Mouse (Mus musculus) liver, embryonic 14.5 days (tissue): ENCODE data around the gene St5. TPM values are rescaled to one million over a fixed set of nuclear protein-coding genes. Genes with fewer than 3 reads are reported as not detected.

ENCODE experiments used
- ATAC-seq: fragments of 200-750 bp; cut with Nextera tagmentation; 2 replicates; pipeline ENCODE4 v1.8.0; 2017; ENCODE audit warnings: moderate number of reproducible peaks, mild to moderate bottlenecking, moderate library complexity; ENCODE audit not compliant: insufficient read depth
- DNase-seq, 3 experiments: peaks; one replicate each; pipeline ENCODE4 v3.0.0-alpha.2; 2012 to 2013; ENCODE audit warnings: low read depth in 3 of 3, low spot score in 3 of 3
- H3K27ac ChIP-seq: fragments of 300-500 bp; sonication (generic); 2 replicates; pipeline ENCODE4 v1.5.1; 2014; ENCODE audit warnings: moderate library complexity, mild to moderate bottlenecking, control low read depth, inconsistent platforms
- H3K27me3 ChIP-seq: fragments of 300-500 bp; sonication (generic); 2 replicates; pipeline ENCODE4 v1.6.1; 2014; ENCODE audit warnings: mild to moderate bottlenecking, low read length, moderate library complexity; ENCODE audit not compliant: control insufficient read depth, insufficient read depth
- H3K36me3 ChIP-seq: fragments of 300-500 bp; sonication (generic); replicated peaks from 2 replicates; pipeline ENCODE4 v1.6.1; 2014; ENCODE audit warnings: low read depth; ENCODE audit not compliant: control insufficient read depth, insufficient read depth
- H3K4me1 ChIP-seq, 2 experiments: fragments of 200-500 bp in 1 of 2; fragments of 300-500 bp in 1 of 2; sonication (generic) in 1 of 2; replicated peaks; 2 replicates each; pipeline ENCODE4 v1.6.1; 2012 to 2014; ENCODE audit warnings: antibody characterized with exemption in 1 of 2, inconsistent platforms in 1 of 2, low read length in 1 of 2; ENCODE audit not compliant: control insufficient read depth in 2 of 2, insufficient read depth in 2 of 2
- H3K4me2 ChIP-seq: fragments of 300-500 bp; sonication (generic); 2 replicates; pipeline ENCODE4 v1.6.1; 2014; ENCODE audit warnings: low read depth, mild to moderate bottlenecking, control low read depth, moderate library complexity
- H3K4me3 ChIP-seq, 2 experiments: fragments of 200-500 bp in 1 of 2; fragments of 300-500 bp in 1 of 2; sonication (generic) in 1 of 2; 2 replicates each; pipeline ENCODE4 v1.5.1; 2012 to 2014; ENCODE audit warnings: low read depth in 2 of 2, low read length in 2 of 2, mild to moderate bottlenecking in 2 of 2, control low read depth in 1 of 2, inconsistent platforms in 1 of 2, moderate library complexity in 1 of 2; ENCODE audit not compliant: insufficient read depth in 1 of 2
- H3K9ac ChIP-seq: fragments of 300-500 bp; sonication (generic); replicated peaks from 2 replicates; pipeline ENCODE4 v1.6.1; 2014; ENCODE audit warnings: mild to moderate bottlenecking, control low read depth, moderate library complexity
- H3K9me3 ChIP-seq: fragments of 300-500 bp; sonication (generic); 2 replicates; pipeline ENCODE4 v1.6.1; 2016; ENCODE audit warnings: low read length, mixed read lengths; ENCODE audit not compliant: control insufficient read depth
- CTCF ChIP-seq: IDR thresholded peaks from 2 replicates; pipeline ENCODE4 v1.5.1; 2016; ENCODE audit warnings: antibody characterized with exemption, low read depth, control low read depth
- EP300 ChIP-seq: IDR thresholded peaks from 2 replicates; pipeline ENCODE4 v1.6.1; 2016; ENCODE audit warnings: antibody characterized with exemption, low read depth
- WGBS: fragments of 180-500 bp; shearing (Covaris S2); extraction: QIAGEN DNeasy Blood & Tissue Kit; methylation state at CpG from one replicate; pipeline ENCODE4 v1.1.7; 2014; ENCODE audit not compliant: insufficient replicate concordance; 5-methylcytosine and 5-hydroxymethylcytosine counted together
- polyA plus RNA-seq, 2 experiments: library from polyadenylated mRNA; depleted of rRNA in 1 of 2; stranded (reverse) in 1 of 2; unstranded in 1 of 2; fragments of >200 nt; fragmentation: Nextera tagmentation in 1 of 2; extraction: Ambion mirVana in 1 of 2; gene quantifications; 2 replicates each; pipeline versions ENCODE4 v1.2.1 to v1.2.3; 2012 to 2014

The St5 gene
- polyA plus RNA-seq, 2 experiments = 13.8 to 14.0 TPM

DNA sequence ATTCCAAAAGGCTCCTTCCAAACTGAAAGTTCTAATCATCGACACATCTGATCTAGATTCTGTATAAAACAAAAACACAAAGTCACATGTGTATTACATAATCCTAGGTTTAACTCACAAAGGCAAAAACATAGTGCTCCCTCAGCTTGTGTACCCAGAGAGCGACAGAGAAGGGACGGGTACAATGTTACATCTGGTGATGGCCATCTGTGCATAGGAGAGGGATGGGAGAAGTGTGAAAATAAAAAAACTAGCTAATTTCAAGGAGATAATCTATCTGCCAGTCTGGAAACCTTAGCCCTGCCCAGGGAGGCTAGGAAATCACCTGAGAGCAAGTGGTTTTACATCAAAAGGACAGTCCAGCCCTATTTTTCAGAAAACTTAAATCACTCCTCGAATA lies 40.8 kb downstream of the St5 start:
- no peak overlapping the region for H3K27ac ChIP-seq
- no peaks in the 10 kb centered on the region for H3K9me3 ChIP-seq
- WGBS = 65% methylated on average over 4 of the region's 4 CpGs

DNA sequence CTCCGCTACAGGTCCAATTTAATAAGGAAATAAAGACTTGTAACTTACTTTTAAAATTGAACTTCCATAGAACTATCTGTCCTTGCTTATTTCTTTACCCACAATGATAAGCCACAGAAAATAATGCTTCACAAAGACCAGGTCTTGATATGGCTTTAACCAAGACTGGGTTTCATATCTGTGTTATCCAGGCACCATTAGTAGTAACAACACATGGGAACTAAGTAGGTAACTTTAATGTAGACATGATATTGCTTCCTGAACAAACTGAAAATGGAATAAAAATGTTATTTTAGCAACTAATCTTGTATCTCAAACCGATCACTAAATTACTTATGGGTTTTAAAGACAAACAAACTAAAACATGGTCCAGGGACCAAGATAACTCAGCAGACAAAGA lies 44.1 kb downstream of the St5 start:
- no peak for DNase-seq
- no peak overlapping the region for H3K4me3 ChIP-seq
- H3K36me3 ChIP-seq = no peaks in the 10 kb centered on the region
- H3K4me2 ChIP-seq = no peak overlapping the region
- no peak overlapping the region for H3K9ac ChIP-seq
- 49% methylated on average over 2 of the region's 2 CpGs for whole genome bisulfite sequencing
- TF ChIP-seq EP300 (peak; percentile 35; the same call in 1 of the 2 replicates), CTCF (no peak)
- peaks cover 8 to 15% of the 10 kb centered on the region in 2 experiments for H3K4me1 ChIP-seq
- H3K9me3 ChIP-seq = no peaks in the 10 kb centered on the region
- H3K27me3 ChIP-seq = no peaks in the 10 kb centered on the region
- no peak overlapping the region for H3K27ac ChIP-seq
- peak; percentile 43; the same call in 1 of the 2 replicates for ATAC-seq

More for the DNA sequence above, 40.8 kb downstream of the St5 start:
- Histone ChIP-seq H3K27me3 (no peaks in the 10 kb centered on the region), H3K4me1 (peaks cover 6 to 8% of the 10 kb centered on the region in 2 experiments), H3K36me3 (no peaks in the 10 kb centered on the region), H3K9ac (no peak overlapping the region), H3K4me3 (no peak overlapping the region), H3K4me2 (no peak overlapping the region)
- ATAC-seq = no peak
- no peak for DNase-seq
- TF ChIP-seq EP300 = no peak
- TF ChIP-seq CTCF = no peak

DNA sequence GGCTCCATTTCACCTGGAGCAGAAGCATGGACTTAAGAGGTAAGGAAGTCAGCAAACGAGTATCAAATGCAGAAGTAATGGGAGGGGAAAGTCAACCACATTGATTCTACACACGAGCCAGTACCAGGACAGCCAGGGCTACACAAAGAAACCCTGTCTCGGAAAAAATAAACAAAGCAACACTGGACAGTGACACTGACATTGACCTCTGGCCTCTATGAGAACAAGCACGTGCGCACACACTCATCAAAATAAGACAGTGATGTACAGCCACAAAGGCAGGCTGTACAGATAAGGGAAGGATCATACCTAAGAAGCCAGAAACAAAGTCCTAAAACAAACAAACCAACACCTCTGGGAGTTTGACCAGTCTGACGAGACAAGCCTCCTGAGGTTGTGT lies 45.5 kb downstream of the St5 start:
- TF ChIP-seq CTCF = no peak
- no peak for TF ChIP-seq EP300

DNA sequence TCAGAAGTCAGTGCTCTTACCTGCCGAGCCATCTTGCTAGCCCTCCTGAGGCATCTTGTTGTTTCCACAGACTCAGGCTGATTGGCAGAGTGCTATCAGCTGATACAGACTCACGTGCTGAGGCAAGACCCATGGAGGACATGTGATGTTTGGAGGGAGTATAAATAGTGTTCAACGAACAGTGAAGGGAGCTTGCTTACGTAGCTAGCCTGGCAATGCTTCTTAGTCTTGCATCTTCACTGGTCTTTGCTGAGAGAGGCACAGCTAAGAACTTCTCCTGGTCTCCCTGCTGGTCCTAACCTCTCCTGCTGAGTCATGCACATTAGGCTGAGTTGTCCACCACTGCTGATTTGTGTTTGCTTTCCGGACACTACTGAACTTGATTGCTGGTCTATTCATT lies 48.5 kb downstream of the St5 start:
- H3K4me3 ChIP-seq = no peak overlapping the region
- no peaks in the 10 kb centered on the region for H3K36me3 ChIP-seq
- DNase-seq (no peak), ATAC-seq (peak; percentile 71)
- 50% methylated on average over 5 of the region's 5 CpGs for WGBS
- H3K4me1 ChIP-seq = peaks cover 8 to 15% of the 10 kb centered on the region in 2 experiments
- H3K27me3 ChIP-seq = no peaks in the 10 kb centered on the region
- H3K4me2 ChIP-seq = no peak overlapping the region
- H3K27ac ChIP-seq = no peak overlapping the region
- H3K9ac ChIP-seq = no peak overlapping the region
- no peak for TF ChIP-seq EP300
- no peaks in the 10 kb centered on the region for H3K9me3 ChIP-seq

More for the DNA sequence above, 45.5 kb downstream of the St5 start:
- H3K9me3 ChIP-seq = no peaks in the 10 kb centered on the region
- H3K4me1 ChIP-seq = peaks cover 8 to 15% of the 10 kb centered on the region in 2 experiments
- H3K4me3 ChIP-seq = no peak overlapping the region
- H3K27me3 ChIP-seq = no peaks in the 10 kb centered on the region
- WGBS = 33% methylated on average over 6 of the region's 6 CpGs
- no peak overlapping the region for H3K27ac ChIP-seq
- DNase-seq (no peak), ATAC-seq (no peak)
- no peak overlapping the region for H3K9ac ChIP-seq
- H3K4me2 ChIP-seq = no peak overlapping the region
- H3K36me3 ChIP-seq = no peaks in the 10 kb centered on the region

DNA sequence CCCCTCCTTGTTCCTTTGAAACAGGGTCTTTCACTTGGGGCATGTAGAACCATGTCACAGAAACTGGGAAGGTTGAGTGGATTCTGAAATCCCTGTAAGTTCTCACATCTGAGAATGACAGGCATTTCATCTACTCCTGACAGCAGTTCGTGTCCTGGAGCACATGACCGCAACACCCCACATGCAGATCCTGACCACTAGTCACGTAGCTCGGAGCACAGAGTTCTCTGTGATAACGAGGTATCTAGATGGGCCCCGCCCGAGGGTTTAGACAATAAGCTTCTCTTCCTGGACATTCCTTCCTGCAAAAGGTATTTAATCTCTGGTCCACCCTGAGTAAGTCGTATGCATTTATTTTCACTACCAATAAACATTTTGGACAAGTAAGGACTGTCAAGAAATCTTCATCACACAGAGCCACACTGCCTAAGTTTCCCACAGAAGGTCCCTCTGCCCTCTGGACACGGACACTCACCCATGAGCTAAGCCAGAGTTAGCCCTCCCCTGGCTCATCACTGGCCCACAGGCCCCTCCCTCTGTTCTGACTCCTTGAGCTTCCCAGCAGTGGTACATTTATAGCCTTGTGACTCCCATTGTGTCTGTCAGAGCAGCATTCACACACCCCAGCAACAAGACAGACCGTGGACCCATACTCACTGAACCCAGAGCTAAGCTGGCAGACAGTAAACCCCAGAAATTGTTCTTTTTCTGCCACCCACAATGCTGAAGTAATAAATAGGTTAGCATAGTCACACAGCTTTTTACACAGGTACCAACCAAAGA lies 54.4 kb downstream of the St5 start:
- H3K36me3 ChIP-seq = no peaks in the 10 kb centered on the region
- no peak overlapping the region for H3K4me2 ChIP-seq
- WGBS = 25% methylated on average over 10 of the region's 10 CpGs
- DNase-seq (no peak), ATAC-seq (peak; percentile 72; the same call in 1 of the 2 replicates)
- H3K9me3 ChIP-seq = no peaks in the 10 kb centered on the region
- TF ChIP-seq CTCF (no peak), EP300 (peak; percentile 27; the same call in 1 of the 2 replicates)
- peaks cover 0 to 16% of the 10 kb centered on the region in 2 experiments; a peak in 3 of 4 replicates for H3K4me1 ChIP-seq
- H3K9ac ChIP-seq = no peak overlapping the region
- H3K27me3 ChIP-seq = no peaks in the 10 kb centered on the region
- H3K4me3 ChIP-seq = no peak overlapping the region
- no peak overlapping the region for H3K27ac ChIP-seq
